Mouse (Mus musculus) liver, embryonic 14.5 days (tissue): Measurements from ENCODE around the gene Anxa3. TPM values are rescaled to one million over a fixed set of nuclear protein-coding genes. Genes with fewer than 3 reads are reported as not detected.

Experiments
- ATAC-seq: fragments of 200-750 bp; cut with Nextera tagmentation; 2 replicates; pipeline ENCODE4 v1.8.0; 2017; ENCODE audit warnings: moderate number of reproducible peaks, mild to moderate bottlenecking, moderate library complexity; ENCODE audit not compliant: insufficient read depth
- DNase-seq, 3 experiments: peaks; one replicate each; pipeline ENCODE4 v3.0.0-alpha.2; 2012 to 2013; ENCODE audit warnings: low read depth in 3 of 3, low spot score in 3 of 3
- H3K27ac ChIP-seq: fragments of 300-500 bp; sonication (generic); 2 replicates; pipeline ENCODE4 v1.5.1; 2014; ENCODE audit warnings: moderate library complexity, mild to moderate bottlenecking, control low read depth, inconsistent platforms
- H3K27me3 ChIP-seq: fragments of 300-500 bp; sonication (generic); 2 replicates; pipeline ENCODE4 v1.6.1; 2014; ENCODE audit warnings: mild to moderate bottlenecking, low read length, moderate library complexity; ENCODE audit not compliant: control insufficient read depth, insufficient read depth
- H3K36me3 ChIP-seq: fragments of 300-500 bp; sonication (generic); replicated peaks from 2 replicates; pipeline ENCODE4 v1.6.1; 2014; ENCODE audit warnings: low read depth; ENCODE audit not compliant: control insufficient read depth, insufficient read depth
- H3K4me1 ChIP-seq, 2 experiments: fragments of 200-500 bp in 1 of 2; fragments of 300-500 bp in 1 of 2; sonication (generic) in 1 of 2; replicated peaks; 2 replicates each; pipeline ENCODE4 v1.6.1; 2012 to 2014; ENCODE audit warnings: antibody characterized with exemption in 1 of 2, inconsistent platforms in 1 of 2, low read length in 1 of 2; ENCODE audit not compliant: control insufficient read depth in 2 of 2, insufficient read depth in 2 of 2
- H3K4me2 ChIP-seq: fragments of 300-500 bp; sonication (generic); 2 replicates; pipeline ENCODE4 v1.6.1; 2014; ENCODE audit warnings: low read depth, mild to moderate bottlenecking, control low read depth, moderate library complexity
- H3K4me3 ChIP-seq, 2 experiments: fragments of 200-500 bp in 1 of 2; fragments of 300-500 bp in 1 of 2; sonication (generic) in 1 of 2; 2 replicates each; pipeline ENCODE4 v1.5.1; 2012 to 2014; ENCODE audit warnings: low read depth in 2 of 2, low read length in 2 of 2, mild to moderate bottlenecking in 2 of 2, control low read depth in 1 of 2, inconsistent platforms in 1 of 2, moderate library complexity in 1 of 2; ENCODE audit not compliant: insufficient read depth in 1 of 2
- H3K9ac ChIP-seq: fragments of 300-500 bp; sonication (generic); replicated peaks from 2 replicates; pipeline ENCODE4 v1.6.1; 2014; ENCODE audit warnings: mild to moderate bottlenecking, control low read depth, moderate library complexity
- H3K9me3 ChIP-seq: fragments of 300-500 bp; sonication (generic); 2 replicates; pipeline ENCODE4 v1.6.1; 2016; ENCODE audit warnings: low read length, mixed read lengths; ENCODE audit not compliant: control insufficient read depth
- CTCF ChIP-seq: IDR thresholded peaks from 2 replicates; pipeline ENCODE4 v1.5.1; 2016; ENCODE audit warnings: antibody characterized with exemption, low read depth, control low read depth
- EP300 ChIP-seq: IDR thresholded peaks from 2 replicates; pipeline ENCODE4 v1.6.1; 2016; ENCODE audit warnings: antibody characterized with exemption, low read depth
- WGBS: fragments of 180-500 bp; shearing (Covaris S2); extraction: QIAGEN DNeasy Blood & Tissue Kit; methylation state at CpG from one replicate; pipeline ENCODE4 v1.1.7; 2014; ENCODE audit not compliant: insufficient replicate concordance; 5-methylcytosine and 5-hydroxymethylcytosine counted together
- polyA plus RNA-seq, 2 experiments: library from polyadenylated mRNA; depleted of rRNA in 1 of 2; stranded (reverse) in 1 of 2; unstranded in 1 of 2; fragments of >200 nt; fragmentation: Nextera tagmentation in 1 of 2; extraction: Ambion mirVana in 1 of 2; gene quantifications; 2 replicates each; pipeline versions ENCODE4 v1.2.1 to v1.2.3; 2012 to 2014

Anxa3 gene
- polyA plus RNA-seq, 2 experiments = 9.6 to 16.3 TPM

DNA sequence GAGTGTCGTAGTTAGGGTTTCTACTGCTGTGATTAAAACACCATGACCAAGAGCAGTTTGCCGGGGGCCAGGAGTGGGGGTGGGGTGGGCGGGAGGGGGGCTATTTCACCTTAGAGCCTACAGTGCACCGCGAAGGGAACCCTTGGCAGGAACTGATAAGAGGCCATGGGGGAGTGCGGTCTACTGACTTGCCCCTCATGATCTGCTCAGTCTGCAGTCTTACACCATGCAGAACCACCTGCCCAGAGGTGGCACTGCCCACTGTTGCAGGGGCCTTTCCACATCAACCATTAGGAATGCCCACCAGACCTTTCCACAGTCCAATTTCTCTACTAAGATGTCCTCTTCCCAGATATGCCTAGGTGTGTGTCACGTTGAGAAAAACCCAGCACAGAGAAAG, 92.1 kb downstream of the Anxa3 start:
- TF ChIP-seq EP300 = no peak
- TF ChIP-seq CTCF = no peak
- no peak overlapping the region for H3K4me3 ChIP-seq
- WGBS = 13% methylated on average over 7 of the region's 7 CpGs
- H3K4me2 ChIP-seq = no peak overlapping the region
- H3K27ac ChIP-seq = no peak overlapping the region
- H3K36me3 ChIP-seq = no peaks in the 10 kb centered on the region
- peaks cover 2 to 22% of the 10 kb centered on the region in 2 experiments; a peak in 3 of 4 replicates for H3K4me1 ChIP-seq
- no peak for DNase-seq
- no peaks in the 10 kb centered on the region for H3K9me3 ChIP-seq
- peak; percentile 78; the same call in 1 of the 2 replicates for ATAC-seq
- H3K27me3 ChIP-seq = no peaks in the 10 kb centered on the region
- H3K9ac ChIP-seq = no peak overlapping the region

GRCm38 (mm10) chr5:96888396-96888795, 95.3 kb downstream of the Anxa3 start:
- no peak overlapping the region for H3K4me2 ChIP-seq
- H3K9ac ChIP-seq = no peak overlapping the region
- 72% methylated on average over 3 of the region's 3 CpGs for WGBS
- ATAC-seq = no peak
- peaks cover 0 to 14% of the 10 kb centered on the region in 2 experiments; a peak in 3 of 4 replicates for H3K4me1 ChIP-seq
- no peaks in the 10 kb centered on the region for H3K36me3 ChIP-seq
- no peaks in the 10 kb centered on the region for H3K27me3 ChIP-seq
- no peak overlapping the region for H3K27ac ChIP-seq
- DNase-seq = no peak
- H3K4me3 ChIP-seq = no peak overlapping the region
- H3K9me3 ChIP-seq = no peaks in the 10 kb centered on the region
- TF ChIP-seq CTCF = no peak
- TF ChIP-seq EP300 = no peak

DNA sequence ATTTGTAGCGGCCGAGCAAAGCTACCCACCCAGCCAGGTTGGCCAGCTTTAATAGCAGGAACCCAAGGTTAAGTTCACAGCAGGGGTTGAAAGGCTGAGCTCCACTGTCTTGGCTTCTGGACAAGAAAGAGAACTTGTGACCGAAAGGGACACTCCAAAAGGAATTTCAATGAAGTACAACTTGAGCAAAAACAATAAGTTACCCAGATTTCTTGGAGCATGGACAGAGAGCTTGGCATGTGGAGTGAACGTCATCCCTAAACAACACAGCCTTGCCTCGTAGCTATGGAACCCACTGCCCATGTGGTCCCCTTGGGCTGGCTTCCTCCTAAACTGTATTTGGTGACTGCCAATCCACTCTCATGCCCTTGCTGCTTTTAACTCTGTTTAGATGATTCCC, 97.2 kb downstream of the Anxa3 start:
- no peaks in the 10 kb centered on the region for H3K9me3 ChIP-seq
- no peak overlapping the region for H3K27ac ChIP-seq
- no peak overlapping the region for H3K9ac ChIP-seq
- ATAC-seq (no peak), DNase-seq (no peak)
- no peak overlapping the region for H3K4me2 ChIP-seq
- TF ChIP-seq EP300 (no peak), CTCF (no peak)
- H3K27me3 ChIP-seq = no peaks in the 10 kb centered on the region
- H3K4me3 ChIP-seq = no peak overlapping the region
- peaks cover 0 to 9% of the 10 kb centered on the region in 2 experiments; a peak in 3 of 4 replicates for H3K4me1 ChIP-seq
- 67% methylated on average over 5 of the region's 5 CpGs for WGBS
- H3K36me3 ChIP-seq = no peaks in the 10 kb centered on the region

Other genes starting within 250 kb of the Anxa3 start
- 10.6 and 14.0 TPM in 2 replicates for gene Bmp2k, start 204.3 kb downstream of the Anxa3 start, polyA plus RNA-seq (2012; rRNA removed)
- gene Bmp2k, start 204.3 kb downstream of the Anxa3 start, polyA plus RNA-seq (2014; fragmentation: Nextera tagmentation; extraction: Ambion mirVana) = 30.2 and 34.3 TPM in 2 replicates